Mouse (Mus musculus) kidney, adult 2 months (tissue): Measurements from ENCODE around the gene Pemt.

Experiments
- CTCF ChIP-seq: fragments of 200-500 bp; conservative IDR thresholded peaks from 2 replicates; pipeline ENCODE4 v1.5.1; 2011; ENCODE audit warnings: low read depth, mild to moderate bottlenecking, control low read depth, low read length, moderate library complexity, mixed read lengths; ENCODE audit not compliant: insufficient read depth, insufficient read length
- POLR2A ChIP-seq: fragments of 200-500 bp; IDR thresholded peaks from one replicate; pipeline ENCODE4 v1.6.1; 2011; ENCODE audit warnings: low read depth, low read length, control low read depth

GRCm38 (mm10) chr11:60005866-60006265, 40.4 kb downstream of the Pemt start:
- TF ChIP-seq POLR2A (no peak), CTCF (no peak)
